Mouse (Mus musculus) liver, postnatal 0 days (tissue): ENCODE measurements around the gene Fat4.

ENCODE experiments used
- CTCF ChIP-seq: sonication (generic); IDR thresholded peaks from 2 replicates; pipeline ENCODE4 v1.5.1; 2016; ENCODE audit warnings: antibody characterized with exemption, low read depth
- EP300 ChIP-seq: IDR thresholded peaks from 2 replicates; pipeline ENCODE4 v1.6.1; 2016; ENCODE audit warnings: antibody characterized with exemption, low read depth, mild to moderate bottlenecking

DNA sequence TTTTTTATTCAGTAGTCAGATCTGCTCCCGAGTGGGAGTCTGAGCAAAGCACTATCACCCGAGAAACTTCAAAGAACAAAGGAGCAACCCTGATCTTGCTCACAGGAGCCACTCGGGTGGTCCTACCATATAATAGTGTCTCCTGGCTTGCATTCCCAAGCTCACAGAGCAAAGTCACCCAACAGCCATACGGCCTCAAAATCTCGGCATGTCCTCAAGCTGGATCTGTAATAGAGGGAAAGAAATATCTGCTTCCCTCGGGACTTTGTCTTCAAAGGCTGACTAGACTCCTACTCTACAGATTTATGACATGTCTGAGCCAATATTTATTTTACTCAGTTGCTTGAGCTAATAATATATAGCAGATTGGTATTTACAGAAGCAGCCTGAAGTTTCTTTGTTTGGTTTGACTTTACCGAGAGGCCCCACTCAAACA, 36.5 kb downstream of the Fat4 start:
- TF ChIP-seq CTCF (no peak), EP300 (no peak)
